Mouse (Mus musculus) liver, embryonic 12.5 days (tissue): Measurements from ENCODE around the gene Klhl3. TPM values are rescaled to one million over a fixed set of nuclear protein-coding genes. Genes with fewer than 3 reads are reported as not detected.

Source experiments
- ATAC-seq: fragments of 200-750 bp; cut with Nextera tagmentation; 2 replicates; pipeline ENCODE4 v1.8.0; 2017; ENCODE audit warnings: moderate number of reproducible peaks, mild to moderate bottlenecking, moderate library complexity
- H3K27ac ChIP-seq: fragments of 300-500 bp; sonication (generic); 2 replicates; pipeline ENCODE4 v1.5.1; 2016; ENCODE audit warnings: mild to moderate bottlenecking
- H3K27me3 ChIP-seq: fragments of 300-500 bp; sonication (generic); replicated peaks from 2 replicates; pipeline ENCODE4 v1.6.1; 2016; ENCODE audit warnings: mild to moderate bottlenecking, moderate library complexity
- H3K36me3 ChIP-seq: fragments of 300-500 bp; sonication (generic); 2 replicates; pipeline ENCODE4 v1.6.1; 2016; ENCODE audit warnings: mild to moderate bottlenecking, moderate library complexity
- H3K4me1 ChIP-seq: fragments of 300-500 bp; sonication (generic); 2 replicates; pipeline ENCODE4 v1.6.1; 2016
- H3K4me2 ChIP-seq: fragments of 300-500 bp; sonication (generic); 2 replicates; pipeline ENCODE4 v1.6.1; 2016; ENCODE audit warnings: mild to moderate bottlenecking, moderate library complexity
- H3K4me3 ChIP-seq: fragments of 300-500 bp; sonication (generic); 2 replicates; pipeline ENCODE4 v1.5.1; 2016; ENCODE audit warnings: mild to moderate bottlenecking, moderate library complexity
- H3K9ac ChIP-seq: fragments of 300-500 bp; sonication (generic); 2 replicates; pipeline ENCODE4 v1.6.1; 2016; ENCODE audit warnings: mild to moderate bottlenecking, moderate library complexity
- H3K9me3 ChIP-seq: fragments of 300-500 bp; sonication (generic); replicated peaks from 2 replicates; pipeline ENCODE4 v1.6.1; 2016; ENCODE audit warnings: mild to moderate bottlenecking, moderate library complexity
- WGBS: fragments of 180-500 bp; shearing (Covaris S2); methylation state at CpG from one replicate; pipeline ENCODE4 v1.1.7; 2016; ENCODE audit not compliant: insufficient replicate concordance; 5-methylcytosine and 5-hydroxymethylcytosine counted together
- polyA plus RNA-seq: library from polyadenylated mRNA; unstranded; fragments of >200 nt; fragmentation: Nextera tagmentation; extraction: Ambion mirVana; gene quantifications from 2 replicates; pipeline ENCODE4 v1.2.1, GENCODE M21; 2016

The Klhl3 gene
- polyA plus RNA-seq, 1 experiment from 2014 or later = 1.3 TPM

DNA sequence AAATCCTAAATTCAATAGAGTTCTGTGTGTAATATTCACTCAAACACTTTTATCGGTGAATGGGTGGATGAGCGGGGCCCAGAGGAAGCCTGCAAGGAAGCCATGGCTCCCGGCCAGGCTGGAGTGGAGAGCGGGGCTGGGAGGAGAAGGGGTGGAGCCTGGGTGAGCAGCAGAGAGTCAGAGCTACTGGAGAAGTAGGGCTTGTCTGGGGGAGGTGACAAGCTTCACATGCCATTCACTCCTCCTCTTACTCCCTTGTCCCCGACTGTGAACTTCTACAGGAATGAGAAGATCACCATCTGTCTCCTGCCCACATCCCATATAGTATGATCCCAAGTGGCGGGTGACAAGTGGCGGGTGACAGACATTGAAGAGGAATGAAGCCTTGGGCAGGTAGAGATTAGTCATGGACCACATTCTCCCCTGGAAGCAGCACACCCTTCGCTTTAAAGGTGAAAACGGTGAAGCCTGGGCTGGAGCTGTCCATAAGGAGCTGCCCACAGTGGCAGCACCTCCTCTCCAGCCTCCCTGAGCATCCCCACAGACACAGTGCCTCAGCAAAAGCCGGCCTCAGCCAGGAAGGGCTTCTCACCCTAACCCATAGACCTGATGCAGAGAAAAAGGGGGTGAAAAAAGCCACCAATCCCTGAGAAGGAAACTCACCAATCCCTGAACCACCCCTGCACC, 77.8 kb downstream of the Klhl3 start:
- 41% methylated on average over 10 of the region's 10 CpGs for WGBS

DNA sequence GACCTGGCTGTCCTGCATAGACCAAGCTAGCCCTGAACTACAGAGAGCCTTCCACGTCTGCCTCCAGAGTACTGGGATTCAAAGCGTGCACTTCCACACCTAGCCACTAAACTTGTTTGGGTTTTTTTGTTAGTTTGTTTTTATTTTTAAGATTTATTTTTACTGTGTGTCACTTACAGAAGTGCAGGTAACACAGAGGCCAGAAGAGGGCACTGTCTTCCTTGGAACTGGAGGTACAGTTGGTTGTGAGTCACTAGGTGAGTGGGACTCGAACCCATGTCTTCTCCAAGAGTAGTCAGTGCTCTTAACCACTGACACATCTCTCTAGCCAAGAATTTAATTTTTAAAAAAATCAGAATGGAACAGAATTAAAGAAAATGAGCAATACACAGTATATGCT, 78.4 kb downstream of the Klhl3 start:
- H3K9ac ChIP-seq = no peak overlapping the region
- WGBS = 82% methylated on average over 3 of the region's 3 CpGs
- H3K9me3 ChIP-seq = no peaks in the 10 kb centered on the region
- no peak overlapping the region for H3K27ac ChIP-seq
- no peaks in the 10 kb centered on the region for H3K4me1 ChIP-seq
- H3K36me3 ChIP-seq = no peaks in the 10 kb centered on the region
- H3K4me2 ChIP-seq = no peak overlapping the region
- peaks cover 3% of the 10 kb centered on the region; the same call in 1 of the 2 replicates for H3K27me3 ChIP-seq
- no peak for ATAC-seq
- H3K4me3 ChIP-seq = no peak overlapping the region

More for the DNA sequence above, 77.8 kb downstream of the Klhl3 start:
- Histone ChIP-seq H3K9ac (no peak overlapping the region), H3K9me3 (no peaks in the 10 kb centered on the region), H3K4me1 (no peaks in the 10 kb centered on the region), H3K27me3 (peaks cover 3% of the 10 kb centered on the region; the same call in 1 of the 2 replicates), H3K36me3 (no peaks in the 10 kb centered on the region), H3K4me3 (no peak overlapping the region), H3K27ac (no peak overlapping the region), H3K4me2 (no peak overlapping the region)
- no peak for ATAC-seq

DNA sequence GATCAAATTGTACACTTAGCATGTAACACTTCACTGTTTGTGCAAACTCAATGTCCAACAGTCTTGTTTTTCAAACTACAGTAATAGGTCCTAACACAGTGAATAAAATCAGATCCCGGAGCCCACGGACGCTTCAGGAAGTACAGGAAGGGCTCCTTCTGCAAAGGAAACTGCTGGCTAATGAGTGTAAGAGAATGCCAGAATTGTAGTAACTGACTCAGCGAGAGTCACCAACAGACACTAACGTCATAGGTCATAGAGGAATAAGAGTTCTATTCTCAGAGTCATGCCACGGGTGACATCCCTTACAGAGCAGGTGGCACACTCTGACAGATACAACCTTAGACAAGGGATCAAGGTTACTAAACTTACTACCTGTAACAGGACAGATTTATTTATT, 78.9 kb downstream of the Klhl3 start:
- Histone ChIP-seq H3K36me3 (no peaks in the 10 kb centered on the region), H3K27me3 (peaks cover 3% of the 10 kb centered on the region; the same call in 1 of the 2 replicates), H3K9me3 (no peaks in the 10 kb centered on the region), H3K4me1 (no peaks in the 10 kb centered on the region), H3K27ac (no peak overlapping the region), H3K4me3 (no peak overlapping the region), H3K4me2 (no peak overlapping the region), H3K9ac (no peak overlapping the region)
- ATAC-seq = no peak
- WGBS = 49% methylated on average over 6 of the region's 6 CpGs

DNA sequence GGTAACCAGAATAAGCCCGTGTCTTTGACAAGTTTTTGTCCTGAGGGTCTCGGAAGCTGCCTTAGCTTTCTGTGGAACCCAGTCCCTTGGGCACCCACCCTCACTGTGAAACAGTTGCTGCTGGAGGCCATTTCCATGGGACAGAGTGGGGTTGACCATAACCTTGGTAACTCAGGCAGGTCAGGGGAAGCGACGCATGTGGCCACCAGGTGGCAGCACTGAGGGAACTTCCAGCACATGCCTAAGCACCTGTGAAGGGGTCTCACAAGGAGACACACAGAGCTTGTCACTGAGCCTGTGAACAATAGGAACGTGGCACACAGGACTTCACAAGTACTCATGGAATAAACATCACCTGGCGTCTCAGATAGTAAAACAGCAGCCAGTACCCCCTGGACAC, 81.6 kb downstream of the Klhl3 start:
- no peak overlapping the region for H3K4me3 ChIP-seq
- H3K9ac ChIP-seq = no peak overlapping the region
- no peaks in the 10 kb centered on the region for H3K9me3 ChIP-seq
- H3K27ac ChIP-seq = no peak overlapping the region
- 38% methylated on average over 6 of the region's 6 CpGs for WGBS
- H3K4me1 ChIP-seq = no peaks in the 10 kb centered on the region
- no peaks in the 10 kb centered on the region for H3K36me3 ChIP-seq
- H3K27me3 ChIP-seq = peaks cover 3% of the 10 kb centered on the region; the same call in 1 of the 2 replicates
- no peak for ATAC-seq
- no peak overlapping the region for H3K4me2 ChIP-seq

DNA sequence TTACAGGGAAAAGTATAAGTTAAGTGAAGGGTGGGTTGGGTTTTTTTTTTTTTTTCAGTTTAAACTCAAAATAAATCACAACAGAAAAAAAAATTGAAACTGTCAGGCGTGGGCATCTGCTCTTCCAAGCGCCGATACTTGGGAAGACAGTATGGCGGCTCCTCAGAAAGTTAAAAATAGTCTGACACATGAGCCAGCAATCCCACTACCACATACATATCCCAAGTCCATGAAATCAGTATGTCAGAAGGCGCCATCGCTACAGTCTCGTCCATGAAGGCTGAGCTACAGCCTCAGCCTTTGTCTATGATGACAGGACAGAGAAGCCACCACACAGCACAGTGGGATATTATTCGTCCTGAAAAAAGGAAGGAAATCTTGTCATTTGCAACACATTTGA, 86.3 kb downstream of the Klhl3 start:
- Histone ChIP-seq H3K27me3 (no peaks in the 10 kb centered on the region), H3K36me3 (no peaks in the 10 kb centered on the region), H3K4me1 (no peaks in the 10 kb centered on the region), H3K4me2 (no peak overlapping the region), H3K4me3 (no peak overlapping the region), H3K9ac (no peak overlapping the region), H3K9me3 (no peaks in the 10 kb centered on the region), H3K27ac (no peak overlapping the region)
- 58% methylated on average over 8 of the region's 8 CpGs for WGBS
- ATAC-seq = no peak

DNA sequence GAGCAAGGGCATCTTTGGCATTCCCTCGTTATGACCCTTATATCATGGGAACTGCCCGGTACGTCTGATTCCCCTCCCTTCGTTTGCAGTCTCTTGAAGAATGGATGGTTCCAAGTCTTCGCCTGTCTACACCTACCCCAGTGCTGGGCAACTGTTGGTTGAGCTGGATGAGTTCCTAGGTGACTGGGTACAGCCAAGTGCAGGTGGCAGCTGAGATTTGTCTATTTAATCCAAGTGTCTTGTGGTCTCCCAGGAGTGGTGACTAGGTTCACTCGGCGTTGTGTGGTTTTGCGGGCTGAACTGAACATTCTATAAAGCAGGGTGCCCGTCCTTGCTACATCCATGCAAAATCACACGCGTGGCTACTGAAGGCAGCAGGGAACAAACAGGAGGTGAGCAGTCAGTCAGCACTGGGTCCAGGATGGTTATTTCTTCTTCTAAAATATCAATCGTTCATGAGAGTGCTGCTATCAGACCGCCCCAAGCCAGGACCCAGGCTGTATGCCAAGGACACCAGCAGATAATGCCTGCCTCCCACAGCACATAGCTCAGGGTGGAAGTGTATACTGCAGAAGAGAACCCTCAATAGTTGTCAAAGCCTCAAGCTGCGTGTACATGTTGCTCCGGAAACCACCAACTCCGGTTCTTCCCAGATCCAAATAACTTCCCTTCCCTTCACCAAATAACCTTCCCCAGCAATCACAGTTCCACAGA, 87.5 kb downstream of the Klhl3 start:
- Histone ChIP-seq H3K27ac (no peak overlapping the region), H3K4me2 (no peak overlapping the region), H3K27me3 (no peaks in the 10 kb centered on the region), H3K4me3 (no peak overlapping the region), H3K9me3 (no peaks in the 10 kb centered on the region), H3K9ac (no peak overlapping the region), H3K36me3 (no peaks in the 10 kb centered on the region), H3K4me1 (no peaks in the 10 kb centered on the region)
- ATAC-seq = no peak
- 74% methylated on average over 16 of the region's 16 CpGs for WGBS

DNA sequence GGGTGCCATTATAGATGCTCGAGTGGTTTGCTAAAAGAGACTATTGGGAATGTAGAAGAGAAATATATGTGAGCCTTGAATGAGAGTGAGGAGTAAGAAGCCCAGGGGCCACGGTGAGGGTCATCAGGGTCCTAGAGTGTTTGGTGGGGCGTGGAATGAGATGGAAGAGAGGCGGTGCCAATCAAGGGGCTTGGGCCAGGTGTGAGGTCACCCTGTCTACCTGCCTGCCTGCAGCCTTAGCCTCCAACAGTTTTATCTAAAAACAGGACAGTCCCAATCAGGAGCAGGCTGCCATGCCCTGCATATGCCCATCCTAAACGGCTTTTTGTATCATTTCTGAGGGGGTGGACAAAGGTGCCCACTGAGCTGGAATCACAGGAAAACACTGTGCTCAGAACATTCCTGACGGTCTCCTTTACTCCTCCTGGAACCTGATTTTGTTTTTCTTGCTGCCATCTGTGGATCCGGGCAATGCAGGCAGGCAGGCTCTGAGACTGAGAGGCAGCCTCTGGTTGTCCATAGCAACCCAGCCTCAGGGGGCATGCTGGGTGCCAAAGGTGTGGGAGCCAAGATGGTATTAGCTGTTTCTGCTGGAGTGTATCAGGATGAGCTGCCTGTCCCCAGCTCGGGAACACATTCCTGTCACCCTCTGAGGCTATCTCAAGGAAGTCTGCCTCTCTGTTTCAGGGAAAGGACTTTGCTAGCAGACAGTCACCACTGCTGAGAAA, 89.5 kb downstream of the Klhl3 start:
- H3K27ac ChIP-seq = no peak overlapping the region
- H3K4me1 ChIP-seq = no peaks in the 10 kb centered on the region
- no peak overlapping the region for H3K4me3 ChIP-seq
- H3K27me3 ChIP-seq = no peaks in the 10 kb centered on the region
- no peak overlapping the region for H3K9ac ChIP-seq
- no peaks in the 10 kb centered on the region for H3K9me3 ChIP-seq
- no peak for ATAC-seq
- H3K36me3 ChIP-seq = peaks cover 3% of the 10 kb centered on the region; the same call in 1 of the 2 replicates
- 64% methylated on average over 8 of the region's 8 CpGs for WGBS
- no peak overlapping the region for H3K4me2 ChIP-seq

DNA sequence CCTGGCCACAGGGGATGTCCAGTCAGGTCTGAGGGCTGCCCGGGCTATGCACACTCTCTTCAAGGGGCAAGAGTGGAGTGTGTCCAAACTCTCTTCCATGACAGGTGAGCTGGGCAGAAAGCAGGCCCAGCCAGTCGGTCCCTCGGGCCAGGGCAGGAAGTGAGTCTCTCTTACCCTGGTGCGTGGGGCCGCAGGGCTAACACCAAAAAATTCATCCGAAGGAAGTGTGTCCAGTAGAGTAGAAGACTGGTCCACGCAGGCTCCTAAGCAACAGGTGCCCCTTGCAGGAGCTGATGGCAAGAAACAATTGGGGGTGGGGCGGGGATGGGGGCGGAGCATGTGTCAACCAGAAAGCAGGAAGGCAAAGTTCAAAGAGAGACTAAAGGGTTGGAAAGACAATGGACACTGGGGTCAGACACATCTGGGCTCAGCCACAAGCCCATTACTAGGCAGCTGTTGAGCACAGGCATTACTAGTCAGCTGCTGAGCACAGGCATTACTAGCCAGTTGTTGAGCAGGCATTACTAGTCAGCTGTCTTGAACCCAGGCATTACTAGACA, 90.3 kb downstream of the Klhl3 start:
- Histone ChIP-seq H3K4me1 (no peaks in the 10 kb centered on the region), H3K4me3 (no peak overlapping the region), H3K4me2 (no peak overlapping the region), H3K27me3 (no peaks in the 10 kb centered on the region), H3K27ac (no peak overlapping the region), H3K9me3 (no peaks in the 10 kb centered on the region), H3K9ac (no peak overlapping the region), H3K36me3 (peaks cover 10% of the 10 kb centered on the region; the same call in 1 of the 2 replicates)
- ATAC-seq = no peak
- WGBS = 80% methylated on average over 9 of the region's 9 CpGs

DNA sequence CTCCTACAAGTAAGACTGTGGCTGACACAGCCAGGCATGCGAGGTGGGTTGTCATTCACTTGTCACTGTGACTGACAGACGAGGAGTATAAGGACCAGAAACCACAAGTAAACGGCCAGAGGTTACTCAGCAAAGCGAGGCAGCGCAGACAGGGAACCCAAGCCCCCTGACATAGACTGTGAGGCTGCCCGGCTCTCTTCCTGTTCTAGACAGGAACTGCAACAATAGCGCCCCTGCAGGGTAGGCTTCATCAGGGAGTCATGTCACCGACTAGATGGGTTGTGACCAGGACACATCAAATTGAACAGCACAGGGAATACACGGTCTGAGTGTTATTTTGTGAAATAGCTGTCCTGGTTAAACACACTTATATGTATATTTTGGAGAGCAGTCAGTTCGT, 93.0 kb downstream of the Klhl3 start:
- H3K4me3 ChIP-seq = no peak overlapping the region
- no peaks in the 10 kb centered on the region for H3K27me3 ChIP-seq
- H3K36me3 ChIP-seq = peaks cover 10% of the 10 kb centered on the region; the same call in 1 of the 2 replicates
- no peak overlapping the region for H3K27ac ChIP-seq
- ATAC-seq = no peak
- H3K4me2 ChIP-seq = no peak overlapping the region
- no peak overlapping the region for H3K9ac ChIP-seq
- WGBS = 37% methylated on average over 10 of the region's 10 CpGs
- H3K4me1 ChIP-seq = no peaks in the 10 kb centered on the region
- H3K9me3 ChIP-seq = no peaks in the 10 kb centered on the region

DNA sequence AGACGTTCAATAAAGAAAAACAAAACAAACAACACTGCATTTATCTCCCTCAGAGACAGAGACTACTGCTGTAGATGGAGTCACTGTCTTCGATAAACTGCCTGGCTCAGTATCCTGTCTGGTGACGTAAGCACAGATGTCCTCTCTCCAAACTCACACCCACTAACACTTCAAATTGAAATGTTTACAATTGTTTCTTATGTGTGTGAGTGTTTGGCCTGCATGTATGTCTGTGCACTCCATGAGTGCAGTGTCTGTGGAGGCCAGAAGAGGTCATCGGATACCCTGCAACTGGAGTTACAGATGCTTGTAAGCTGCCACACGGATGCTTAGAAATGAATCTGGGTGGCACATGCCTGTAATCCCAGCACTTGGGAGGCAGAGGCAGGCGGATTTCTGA, 96.1 kb downstream of the Klhl3 start:
- no peak for ATAC-seq
- H3K9me3 ChIP-seq = no peaks in the 10 kb centered on the region
- H3K4me1 ChIP-seq = no peaks in the 10 kb centered on the region
- H3K27me3 ChIP-seq = no peaks in the 10 kb centered on the region
- H3K27ac ChIP-seq = no peak overlapping the region
- 65% methylated on average over 6 of the region's 6 CpGs for WGBS
- H3K4me3 ChIP-seq = no peak overlapping the region
- no peak overlapping the region for H3K9ac ChIP-seq
- H3K4me2 ChIP-seq = no peak overlapping the region
- peaks cover 10% of the 10 kb centered on the region; the same call in 1 of the 2 replicates for H3K36me3 ChIP-seq

DNA sequence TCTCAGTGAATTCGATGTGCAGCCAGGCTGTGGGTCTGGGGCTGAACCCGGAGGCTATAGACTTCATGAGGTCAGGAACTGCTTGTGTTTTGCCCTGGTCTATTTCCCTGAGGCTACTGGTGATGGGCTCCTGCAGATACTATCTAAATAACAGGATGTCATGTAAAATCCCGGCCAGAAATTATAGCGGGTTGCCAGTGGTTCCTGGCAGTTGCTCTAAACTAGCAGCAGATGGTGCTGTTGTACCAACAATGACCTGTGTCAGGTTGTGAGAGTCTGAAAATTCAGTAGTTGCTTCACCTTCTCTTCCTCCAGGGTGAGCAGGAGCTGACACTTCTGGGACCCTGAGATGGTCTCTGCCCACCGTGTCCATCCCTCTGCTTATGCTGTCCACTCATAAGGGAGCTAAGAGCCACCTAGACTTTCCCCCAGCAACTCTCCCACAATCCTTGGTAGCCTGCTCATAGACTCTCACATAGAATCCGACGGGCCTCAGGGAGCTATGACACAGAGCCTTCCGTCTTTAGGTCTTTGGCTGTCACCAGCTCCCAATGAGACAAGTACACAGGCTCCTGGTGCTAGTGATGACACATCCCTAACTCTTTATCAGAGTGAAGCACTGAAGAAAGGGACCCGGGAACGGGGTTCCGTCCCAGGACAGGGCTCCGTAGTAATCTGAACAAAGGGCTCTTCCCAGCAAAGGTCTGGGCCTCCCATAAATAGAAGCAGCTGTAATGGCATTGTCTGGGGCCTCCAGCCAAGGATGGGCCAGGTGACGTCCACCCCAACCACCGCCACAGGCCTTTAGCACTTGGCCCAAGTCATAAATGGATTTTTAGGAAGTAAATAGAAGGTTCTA, 101.1 kb downstream of the Klhl3 start:
- no peak overlapping the region for H3K4me3 ChIP-seq
- no peak for ATAC-seq
- no peaks in the 10 kb centered on the region for H3K27me3 ChIP-seq
- H3K4me1 ChIP-seq = no peaks in the 10 kb centered on the region
- WGBS = 65% methylated on average over 14 of the region's 14 CpGs
- H3K4me2 ChIP-seq = no peak overlapping the region
- no peaks in the 10 kb centered on the region for H3K9me3 ChIP-seq
- no peaks in the 10 kb centered on the region for H3K36me3 ChIP-seq
- H3K27ac ChIP-seq = no peak overlapping the region
- no peak overlapping the region for H3K9ac ChIP-seq
